Mouse (Mus musculus): ENCODE measurements around the gene Gm4141.
"Not testable (repeated sequence)": the region's sequence is repeated elsewhere in the genome, so short reads cannot be mapped to it uniquely, and the experiment has no call there.

GRCm38 (mm10) chr7:20533537-20533936, 42.5 kb downstream of the Gm4141 start, which contains the start of gene Vmn1r104:
- TF ChIP-seq CTCF (IDR thresholded peaks at IDR 0.05; ENCODE audit: borderline replicate concordance, insufficient read depth, low read length); POLR2A (IDR thresholded peaks at IDR 0.05; ENCODE audit: low read depth, low read length): not testable (repeated sequence)
